8 mouse cellular contexts compared by ENCODE assay signal in the genomic region with DNA sequence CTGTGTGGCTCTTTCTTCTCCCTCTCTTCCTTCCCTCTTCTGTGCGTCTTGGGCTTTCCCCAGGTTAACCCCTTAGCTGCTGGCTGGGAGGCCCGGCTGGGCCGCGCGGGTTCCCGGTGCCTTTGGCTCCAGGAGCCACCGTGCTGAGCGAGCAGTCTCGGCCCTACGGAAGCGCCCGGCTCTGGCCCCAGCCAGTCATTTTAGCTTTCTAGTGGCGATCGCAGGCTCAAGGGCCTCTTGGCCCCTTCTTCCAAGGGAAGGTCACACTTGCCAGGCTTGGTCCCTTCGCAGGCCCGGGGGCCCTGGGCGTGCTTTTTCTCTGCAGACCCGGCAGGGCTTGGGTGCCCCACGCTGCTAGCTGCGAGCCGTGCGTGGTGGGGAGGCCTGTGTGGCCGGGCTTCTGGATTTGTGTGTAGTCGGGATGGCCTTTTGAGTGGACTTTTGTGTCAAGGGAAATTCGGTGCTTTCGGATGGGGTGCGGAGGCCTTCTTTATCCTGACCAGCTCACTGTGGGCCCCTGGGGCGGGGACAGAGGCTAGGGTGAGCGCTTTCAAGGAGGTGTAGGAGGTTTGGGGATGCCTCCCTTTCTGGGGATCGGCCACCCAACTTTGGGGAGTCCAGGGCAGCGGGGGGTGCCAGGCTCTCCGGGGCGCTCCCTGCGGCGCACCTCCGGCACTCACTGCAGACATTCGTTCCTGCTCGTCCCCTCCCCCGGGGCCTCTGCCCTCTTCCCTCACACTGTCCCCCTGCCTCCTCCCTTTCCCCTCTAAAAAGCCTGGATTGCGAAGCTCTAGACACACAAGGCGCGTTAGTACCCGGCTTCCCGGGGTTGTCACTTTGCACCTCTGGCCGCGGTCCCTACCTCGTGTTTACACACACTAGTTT. TPM values are rescaled to one million over a fixed set of nuclear protein-coding genes. Genes with fewer than 3 reads are reported as not detected.
A peak's percentile ranks its signal among the peaks of the same experiment; 100 is the strongest.
DNase-seq lines count a peak whose midpoint lies in the region; ATAC-seq lines count a peak whose summit lies in the region.

No protein-coding gene starts in this region.

- DNase-seq in embryo, embryonic 11 days, result peak; percentile 89
- DNase-seq in heart, adult 9 months (ENCODE audit: low spot score in 2 of 2), result peak; percentile 67 to 71
- peak; percentile 72 for DNase-seq in kidney, adult 9 months
- DNase-seq in thymus, postnatal 14 days, result peak; percentile 42

- no peak for ATAC-seq in erythroblast, adult 5-6 weeks (replicated peaks; ENCODE audit: low FRiP score, poor library complexity, severe bottlenecking)
- ATAC-seq in liver, embryonic 16.5 days (ENCODE audit: low read depth), result peak; percentile 58
- ATAC-seq in neural tube, embryonic 13.5 days (ENCODE audit: low read depth), result peak; percentile 37; the same call in 1 of the 2 replicates

- H3K9ac ChIP-seq in liver, embryonic 16.5 days (ENCODE audit: low read depth, low read length), result peak overlapping the region; percentile 62
- peak overlapping the region; percentile 76 for H3K9ac ChIP-seq in neural tube, embryonic 13.5 days

- H3K4me2 ChIP-seq in liver, embryonic 16.5 days (ENCODE audit: low read depth, low read length), result peak overlapping the region; percentile 67
- H3K4me2 ChIP-seq in neural tube, embryonic 13.5 days, result peak overlapping the region; percentile 68

- H3K27me3 ChIP-seq in erythroblast, embryonic 14.5 days (ENCODE audit: control insufficient read depth), result peaks cover 95% of the 10 kb centered on the region
- H3K27me3 ChIP-seq in liver, embryonic 16.5 days (ENCODE audit: control insufficient read depth, insufficient read depth, low read depth, low read length), result peaks cover 72% of the 10 kb centered on the region
- H3K27me3 ChIP-seq in neural tube, embryonic 13.5 days, result peaks cover 50% of the 10 kb centered on the region

- H3K27ac ChIP-seq in liver, embryonic 16.5 days (ENCODE audit: low read length), result peak overlapping the region; percentile 82
- peak overlapping the region; percentile 86 for H3K27ac ChIP-seq in neural tube, embryonic 13.5 days (replicated peaks)

- peaks cover 11% of the 10 kb centered on the region; the same call in 1 of the 2 replicates for H3K9me3 ChIP-seq in erythroblast, embryonic 14.5 days (ENCODE audit: control insufficient read depth, low read length)
- no peaks in the 10 kb centered on the region for H3K9me3 ChIP-seq in liver, embryonic 16.5 days (replicated peaks; ENCODE audit: control insufficient read depth, low read length)
- no peaks in the 10 kb centered on the region for H3K9me3 ChIP-seq in neural tube, embryonic 13.5 days

- WGBS in liver, embryonic 16.5 days (ENCODE audit: insufficient replicate concordance), result under 1% methylated on average over 47 of the region's 47 CpGs
- under 1% methylated on average over 47 of the region's 47 CpGs for WGBS in neural tube, embryonic 13.5 days

- H3K4me3 ChIP-seq in erythroblast, embryonic 14.5 days (replicated peaks), result peak overlapping the region; percentile 60
- peak overlapping the region; percentile 66 for H3K4me3 ChIP-seq in liver, embryonic 16.5 days (ENCODE audit: low read depth, low read length)
- H3K4me3 ChIP-seq in neural tube, embryonic 13.5 days, result peak overlapping the region; percentile 51

- no peaks in the 10 kb centered on the region for H3K36me3 ChIP-seq in erythroblast, embryonic 14.5 days (ENCODE audit: control insufficient read depth)
- no peaks in the 10 kb centered on the region for H3K36me3 ChIP-seq in liver, embryonic 16.5 days (ENCODE audit: control insufficient read depth, insufficient read depth)
- no peaks in the 10 kb centered on the region for H3K36me3 ChIP-seq in neural tube, embryonic 13.5 days

- peaks cover 25% of the 10 kb centered on the region for H3K4me1 ChIP-seq in erythroblast, embryonic 14.5 days (ENCODE audit: control insufficient read depth)
- H3K4me1 ChIP-seq in liver, embryonic 16.5 days (ENCODE audit: control insufficient read depth, low read depth, low read length), result peaks cover 6% of the 10 kb centered on the region
- H3K4me1 ChIP-seq in neural tube, embryonic 13.5 days (replicated peaks), result peaks cover 67% of the 10 kb centered on the region

RNA-seq across cellular contexts. Expression of a gene that starts 2.2 kb away (rescaled TPM):
- polyA plus RNA-seq in erythroblast, embryonic 14.5 days (2012), result 2.7 and 2.8 TPM in 2 replicates
- total RNA-seq in erythroblast, adult 5-6 weeks (2015; ENCODE audit: low replicate concordance), result 2.3 and 3.5 TPM in 2 replicates
- 0.68 and 1.5 TPM in 2 replicates for total RNA-seq in erythroblast, adult 5-6 weeks (2017; ENCODE audit: low replicate concordance)
- polyA plus RNA-seq in liver, embryonic 16.5 days (2015; fragmentation: Nextera tagmentation; extraction: Ambion mirVana), result 16.5 and 20.7 TPM in 2 replicates
- polyA plus RNA-seq in neural tube, embryonic 13.5 days (2015; fragmentation: Nextera tagmentation; extraction: Ambion mirVana), result 18.4 and 29.2 TPM in 2 replicates
